Mouse (Mus musculus) gastrocnemius, postnatal 14 days (tissue): ENCODE measurements around the gene Rac3. TPM values are rescaled to one million over a fixed set of nuclear protein-coding genes. Genes with fewer than 3 reads are reported as not detected.

Source experiments
- DNase-seq: peaks from one replicate; pipeline ENCODE4 v3.0.0; 2021; ENCODE audit warnings: mixed read lengths
- intact Hi-C: fragments of 180-260 bp; cut with DNase I; formaldehyde crosslinking; loops from one replicate; pipeline ENCODE4 v1.15.1; 2025; ENCODE audit warnings: low total_unique reads
- total RNA-seq, 2 experiments: library from RNA; stranded (reverse); gene quantifications; 2 replicates each; pipeline ENCODE4 v1.2.3; 2021

Gene Rac3
- total RNA-seq, 2 experiments from 2014 or later: 1.5 to 1.9 TPM

DNA sequence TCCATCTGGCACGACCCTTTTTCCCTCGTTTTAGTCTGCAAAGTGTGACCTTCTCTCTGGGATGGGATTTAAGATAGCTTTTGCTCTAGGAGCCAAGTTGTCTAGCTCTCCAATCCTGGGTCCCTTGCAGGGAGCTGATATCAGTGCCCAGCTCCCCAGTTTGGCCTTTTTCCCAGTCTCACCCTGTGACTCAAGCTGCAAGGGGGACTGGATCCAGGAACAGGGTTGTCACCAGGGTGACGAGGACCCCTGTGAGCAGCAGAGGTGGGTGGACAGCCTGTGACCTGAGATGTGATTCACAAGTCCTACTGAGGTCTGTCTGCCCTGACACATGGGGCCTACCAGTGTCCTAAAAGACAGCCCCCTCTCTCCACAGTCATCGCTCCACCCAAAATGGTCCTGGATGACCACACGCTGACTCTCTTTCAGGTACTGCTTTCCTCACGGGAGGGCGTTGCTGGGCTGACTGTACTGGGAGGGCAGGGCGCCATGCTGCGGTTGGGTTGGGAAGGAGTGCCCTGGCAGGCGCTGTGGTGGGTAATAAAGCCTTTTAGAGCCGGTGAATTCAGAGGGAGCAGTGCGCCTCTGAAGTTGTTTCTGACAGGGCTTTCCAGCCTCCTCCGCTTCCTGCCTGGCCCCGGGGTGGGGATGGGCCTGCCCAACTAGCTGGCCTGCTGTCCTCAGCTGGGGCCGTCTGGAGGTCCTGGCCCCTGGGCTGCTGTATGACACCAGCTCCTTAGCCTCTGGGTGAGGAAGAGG is 17.4 kb upstream of the Rac3 start:
- intact Hi-C loops: no loop called here
- DNase-seq: no peak

DNA sequence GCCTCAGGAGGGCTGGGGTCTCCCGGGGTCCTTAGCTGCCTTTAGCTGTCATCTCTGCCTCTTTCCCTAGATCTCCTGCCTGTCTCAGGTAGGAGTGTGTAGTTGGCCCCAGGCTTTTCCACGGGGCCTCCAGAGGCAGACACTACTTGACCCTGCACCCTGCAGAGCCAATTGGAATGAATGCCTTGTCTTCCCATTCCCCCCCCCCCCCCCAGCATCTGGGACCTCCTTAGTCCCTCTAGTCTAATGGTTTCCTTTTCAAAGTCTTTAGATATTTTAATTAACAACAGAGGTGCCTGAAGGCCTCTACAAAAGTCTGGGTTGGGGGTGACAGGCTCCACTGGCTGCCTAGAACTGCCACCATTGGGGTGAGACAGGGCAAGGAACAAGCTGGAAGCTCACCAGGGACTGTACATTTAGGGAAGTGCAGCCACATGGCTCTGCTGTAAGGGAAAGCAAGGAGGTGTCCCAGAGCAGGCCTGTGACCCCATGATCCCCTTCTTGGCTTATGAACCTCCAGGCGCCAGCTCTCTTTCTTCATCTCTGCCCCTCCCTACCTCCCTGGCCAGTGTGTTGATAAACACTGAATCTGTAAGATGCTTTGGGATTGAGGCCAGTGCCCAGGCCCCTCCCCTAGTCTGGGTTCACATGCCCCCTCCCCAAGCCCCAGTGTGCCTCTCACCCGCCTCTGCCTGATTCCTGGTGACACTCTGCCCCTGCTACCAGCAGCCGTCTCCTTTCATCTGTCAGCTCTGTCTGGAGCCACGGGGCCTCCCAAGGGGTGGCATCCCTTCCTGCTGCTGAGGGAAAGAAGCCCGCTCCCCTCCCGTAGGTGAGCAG is 16.6 kb upstream of the Rac3 start:
- intact Hi-C loops: no loop called here
- no peak for DNase-seq

DNA sequence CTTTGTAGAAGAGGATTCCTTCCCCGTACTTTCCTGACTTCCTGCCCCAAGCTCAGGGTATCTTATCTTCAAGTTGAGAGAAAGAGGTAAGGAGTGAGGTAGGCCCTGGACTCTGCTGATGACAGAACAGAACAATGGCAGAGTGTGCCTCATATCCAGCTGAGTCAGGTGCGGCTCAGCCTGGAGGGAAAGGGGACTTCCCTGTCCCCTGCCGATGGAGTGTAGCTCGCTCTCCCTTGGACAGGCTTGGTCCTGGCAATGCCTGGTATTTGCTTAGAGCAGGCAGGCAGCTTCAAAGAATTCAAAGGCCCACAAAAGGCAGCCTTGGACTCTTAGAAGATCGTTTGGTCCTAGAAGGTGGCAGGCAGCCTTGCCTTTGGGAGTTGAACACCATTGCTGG is 15.2 kb upstream of the Rac3 start:
- intact Hi-C loops: no loop called here
- no peak for DNase-seq

DNA sequence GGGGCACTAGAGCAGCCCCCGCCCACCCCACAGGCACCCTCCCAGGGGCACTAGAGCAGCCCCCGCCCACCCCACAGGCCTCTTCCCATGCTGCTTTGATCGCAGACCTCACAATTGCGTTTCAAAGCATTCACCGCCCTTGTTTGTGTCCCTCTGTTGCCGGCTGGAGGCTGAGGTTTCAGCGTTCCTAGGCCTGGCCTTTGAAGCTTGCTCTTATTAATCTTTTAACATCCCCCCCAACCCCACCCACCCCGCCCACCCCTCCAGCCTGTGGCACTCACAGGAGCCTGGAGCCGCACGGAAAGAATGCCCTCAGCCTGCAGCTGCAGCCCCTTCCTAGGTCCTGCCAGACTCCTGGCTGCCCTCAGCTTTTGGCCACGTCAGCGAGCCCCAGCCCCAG is 14.0 kb upstream of the Rac3 start:
- DNase-seq: no peak
- intact Hi-C loops: no loop called here

GRCm38 (mm10) chr11:120707969-120708368 is 13.3 kb upstream of the Rac3 start:
- DNase-seq: no peak
- intact Hi-C loops: no loop called here

- intact Hi-C loops: no loop called here
- no peak for DNase-seq
Observed at GRCm38 (mm10) chr11:120709551-120709950, 11.7 kb upstream of the Rac3 start.

- intact Hi-C loops: loop anchor here (2.0 kb wide), 1 partner anchor 50 kb away; the partner anchor contains the start of gene Notum
- no peak for DNase-seq
Observed at GRCm38 (mm10) chr11:120710672-120711071, 10.6 kb upstream of the Rac3 start.

- intact Hi-C loops: loop anchor here (2.0 kb wide), 1 partner anchor 51 kb away; the partner anchor contains the start of gene Notum
- no peak for DNase-seq
Observed at GRCm38 (mm10) chr11:120711980-120712604, 9.2 kb upstream of the Rac3 start.

DNA sequence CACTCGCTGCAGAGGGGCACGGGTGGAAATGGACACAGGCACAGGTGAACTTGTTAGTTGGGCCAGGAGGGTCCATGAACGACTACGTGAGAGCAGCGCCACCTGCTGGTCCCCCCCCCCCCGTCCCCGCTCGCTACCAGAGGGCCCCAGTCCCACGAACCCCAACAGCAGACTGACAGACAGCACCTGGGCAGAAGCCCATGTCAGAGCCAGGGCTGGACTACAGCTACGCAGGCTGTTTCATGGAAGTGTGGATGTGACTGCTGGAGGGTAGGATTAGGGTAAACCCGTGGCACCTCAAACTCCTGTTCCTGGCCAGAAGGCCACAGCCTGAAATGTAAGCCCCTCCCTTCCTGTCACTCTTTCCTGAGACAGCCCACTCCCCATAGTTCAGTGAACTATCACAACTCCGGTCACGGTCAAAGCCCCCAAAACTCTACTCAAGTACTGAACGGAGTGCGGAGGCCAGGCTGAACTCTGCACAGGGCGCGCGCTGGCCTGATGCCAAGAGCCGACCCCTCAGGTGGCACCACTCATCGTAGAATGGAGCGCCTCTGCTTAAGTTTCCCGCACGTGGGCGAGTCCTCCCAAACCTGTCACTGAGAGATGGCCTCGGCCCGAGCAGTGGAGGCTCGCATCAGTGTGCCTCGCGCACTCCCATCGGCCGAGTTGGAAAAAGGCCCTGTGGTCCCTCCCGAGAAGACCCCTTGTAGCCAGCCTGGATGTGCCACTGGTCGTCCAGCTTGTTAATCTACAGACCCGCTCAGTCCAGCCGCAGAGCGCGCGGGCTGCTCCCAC is 8.3 kb upstream of the Rac3 start:
- peak; percentile 60 for DNase-seq
- intact Hi-C loops: no loop called here

GRCm38 (mm10) chr11:120713580-120714518 is 7.4 kb upstream of the Rac3 start, which contains the start of the genes Cenpx and Lrrc45:
Gene Cenpx, minus strand, starts transcription at chr11:120713738.
Gene Lrrc45, plus strand, starts transcription at chr11:120713925.
- intact Hi-C loops: no loop called here
- peak; percentile 96 for DNase-seq

GRCm38 (mm10) chr11:120714546-120714945 is 6.7 kb upstream of the Rac3 start:
- DNase-seq: no peak
- intact Hi-C loops: no loop called here

- intact Hi-C loops: no loop called here
- DNase-seq: no peak
Observed at GRCm38 (mm10) chr11:120715131-120715530, 6.1 kb upstream of the Rac3 start.

GRCm38 (mm10) chr11:120719242-120719641 is 2.0 kb upstream of the Rac3 start:
- intact Hi-C loops: loop anchor here (2.0 kb wide), 1 partner anchor 62 kb away; no protein-coding TSS in a partner anchor
- no peak for DNase-seq

- intact Hi-C loops: loop anchor here (2.0 kb wide), 2 partner anchors 55 to 61 kb away; no protein-coding TSS in a partner anchor
- DNase-seq: no peak
Observed at GRCm38 (mm10) chr11:120719841-120720376, 1.4 kb upstream of the Rac3 start.

- DNase-seq: peak; percentile 89
- intact Hi-C loops: loop anchor here (2.0 kb wide), 1 partner anchor 54 kb away; no protein-coding TSS in a partner anchor
Observed at GRCm38 (mm10) chr11:120720450-120720849, 820 bp upstream of the Rac3 start.

DNA sequence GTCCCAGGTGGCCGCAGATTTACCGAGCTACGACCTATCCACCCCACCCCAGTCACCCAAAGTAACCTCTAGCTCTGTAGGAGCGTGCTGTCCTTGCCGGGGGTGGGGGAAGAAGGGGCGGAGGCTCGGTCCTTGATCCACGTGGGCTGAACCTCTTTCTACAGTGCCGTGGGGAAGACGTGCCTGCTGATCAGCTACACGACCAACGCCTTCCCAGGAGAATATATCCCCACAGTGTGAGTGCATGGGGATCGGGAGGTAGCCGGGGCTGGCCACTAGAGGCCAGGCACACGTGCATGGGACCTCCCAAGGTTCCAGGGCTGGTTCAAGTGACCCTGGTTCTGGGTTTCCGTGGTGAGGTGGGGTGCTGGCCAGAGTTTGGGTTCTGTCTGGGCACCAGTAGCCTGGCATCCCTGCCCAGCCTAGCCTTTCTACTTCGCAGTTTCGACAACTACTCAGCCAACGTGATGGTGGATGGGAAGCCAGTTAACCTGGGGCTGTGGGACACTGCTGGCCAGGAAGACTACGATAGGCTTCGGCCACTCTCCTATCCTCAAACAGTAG is 879 bp downstream of the Rac3 start:
- intact Hi-C loops: no loop called here
- DNase-seq: no peak

DNA sequence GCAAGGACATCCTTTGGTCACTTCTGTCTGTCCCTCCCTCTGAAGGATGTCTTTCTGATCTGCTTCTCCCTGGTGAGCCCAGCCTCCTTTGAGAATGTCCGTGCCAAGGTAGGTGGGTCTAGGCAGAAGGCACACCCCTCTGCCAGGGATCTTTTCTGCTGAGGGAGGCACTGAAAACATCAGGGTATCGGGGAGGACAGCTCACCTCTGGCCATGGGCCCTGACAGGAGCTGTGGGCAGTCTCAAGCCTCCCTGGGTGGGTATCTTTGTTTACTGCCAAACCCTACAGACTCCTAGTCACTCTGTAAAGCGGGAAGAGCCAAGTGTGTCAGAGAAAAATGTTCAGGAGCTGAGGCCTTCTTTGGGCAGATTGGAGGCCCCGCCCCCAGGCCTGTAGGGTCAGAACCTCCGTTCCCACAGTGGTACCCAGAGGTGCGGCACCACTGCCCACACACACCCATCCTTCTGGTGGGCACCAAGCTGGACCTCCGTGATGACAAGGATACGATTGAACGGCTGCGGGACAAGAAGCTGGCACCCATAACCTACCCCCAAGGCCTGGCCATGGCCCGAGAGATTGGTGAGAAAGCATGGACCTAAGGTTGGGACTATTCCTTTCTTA is 1.6 kb downstream of the Rac3 start:
- intact Hi-C loops: no loop called here
- no peak for DNase-seq
